Mouse (Mus musculus): ENCODE data around the gene Il1rap. TPM values are rescaled to one million over a fixed set of nuclear protein-coding genes. Genes with fewer than 3 reads are reported as not detected.
A peak's percentile ranks its signal among the peaks of the same experiment; 100 is the strongest.

Il1rap gene
- polyA plus RNA-seq, 1 experiment from 2014 or later, result 3.5 TPM

DNA sequence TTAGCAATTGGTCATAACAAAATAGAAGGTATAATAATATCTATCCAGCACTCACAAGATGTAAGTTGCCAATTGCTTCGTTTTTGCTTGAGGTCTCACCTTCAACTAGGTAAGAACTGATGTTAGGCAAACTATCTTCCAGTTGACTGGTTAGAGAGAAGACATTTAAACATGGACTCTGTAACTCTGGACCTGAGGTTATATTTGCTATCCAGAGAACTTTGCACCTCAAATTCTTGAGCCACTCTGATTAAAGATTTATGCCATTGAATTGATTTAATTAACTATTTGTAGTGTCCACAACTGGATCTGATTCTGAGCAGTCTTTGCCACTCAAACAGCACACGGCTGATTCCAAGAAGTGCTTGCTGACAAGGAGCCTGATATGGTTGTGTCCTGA is 18.7 kb upstream of the Il1rap start:
- no peaks in the 10 kb centered on the region for H3K36me3 ChIP-seq (ENCODE audit: control insufficient read depth, insufficient read depth, low read length)
- no peak for DNase-seq (ENCODE audit: low spot score)
- H3K27me3 ChIP-seq (ENCODE audit: control insufficient read depth, insufficient read depth, low read length), result no peaks in the 10 kb centered on the region
- H3K4me1 ChIP-seq (replicated peaks; ENCODE audit: control insufficient read depth, insufficient read depth, low read length), result no peaks in the 10 kb centered on the region
- WGBS, result 78% methylated on average over 2 of the region's 2 CpGs
- no peak overlapping the region for H3K4me3 ChIP-seq (ENCODE audit: low read depth, low read length)
- ATAC-seq (replicated peaks; ENCODE audit: low FRiP score), result no peak
- H3K4me2 ChIP-seq (ENCODE audit: low read depth, low read length, severe bottlenecking), result no peak overlapping the region
- no peak overlapping the region for H3K27ac ChIP-seq (ENCODE audit: low read depth, low read length)
- no peaks in the 10 kb centered on the region for H3K9me3 ChIP-seq (ENCODE audit: control insufficient read depth, low read length)
- H3K9ac ChIP-seq (ENCODE audit: low read length), result no peak overlapping the region

DNA sequence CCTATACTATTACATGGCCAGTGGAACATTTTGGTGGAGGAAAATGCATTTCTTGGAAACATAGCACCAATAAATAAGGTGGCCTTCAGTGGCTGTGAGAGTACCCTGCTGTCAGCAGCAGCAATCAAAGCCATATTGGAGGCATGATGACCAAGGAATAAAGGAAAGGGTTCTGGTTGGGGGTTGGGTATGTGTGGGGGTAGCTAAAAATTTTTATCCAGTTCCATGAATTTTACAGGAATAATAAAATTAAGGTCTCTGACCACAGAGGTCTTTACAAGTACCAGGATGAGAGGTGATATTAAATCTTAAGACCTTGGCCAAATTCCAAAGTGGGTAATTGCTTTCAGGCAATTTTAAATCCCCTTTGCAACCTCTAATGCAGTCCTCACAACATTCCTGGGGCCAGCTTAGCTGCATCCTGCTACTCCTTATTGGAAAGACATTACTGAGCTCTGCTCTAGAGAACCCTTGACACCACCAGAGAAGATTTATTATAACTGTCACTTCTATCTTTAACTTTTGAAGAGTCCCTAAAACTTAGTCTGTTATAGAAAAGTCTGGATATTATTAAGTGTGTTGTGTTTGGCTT is 12.0 kb upstream of the Il1rap start:
- no peaks in the 10 kb centered on the region for H3K36me3 ChIP-seq (ENCODE audit: control insufficient read depth, insufficient read depth, low read length)
- H3K4me1 ChIP-seq (replicated peaks; ENCODE audit: control insufficient read depth, insufficient read depth, low read length), result no peaks in the 10 kb centered on the region
- H3K9ac ChIP-seq (ENCODE audit: low read length), result no peak overlapping the region
- DNase-seq (ENCODE audit: low spot score) (no peak), ATAC-seq (replicated peaks; ENCODE audit: low FRiP score) (no peak)
- no peaks in the 10 kb centered on the region for H3K9me3 ChIP-seq (ENCODE audit: control insufficient read depth, low read length)
- no peak overlapping the region for H3K4me2 ChIP-seq (ENCODE audit: low read depth, low read length, severe bottlenecking)
- H3K27ac ChIP-seq (ENCODE audit: low read depth, low read length), result no peak overlapping the region
- no peaks in the 10 kb centered on the region for H3K27me3 ChIP-seq (ENCODE audit: control insufficient read depth, insufficient read depth, low read length)
- no peak overlapping the region for H3K4me3 ChIP-seq (ENCODE audit: low read depth, low read length)

GRCm38 (mm10) chr16:26571836-26572235 is 9.7 kb upstream of the Il1rap start:
- Histone ChIP-seq H3K4me2 (ENCODE audit: low read depth, low read length, severe bottlenecking) (no peak overlapping the region), H3K36me3 (ENCODE audit: control insufficient read depth, insufficient read depth, low read length) (no peaks in the 10 kb centered on the region), H3K27me3 (ENCODE audit: control insufficient read depth, insufficient read depth, low read length) (no peaks in the 10 kb centered on the region), H3K9ac (ENCODE audit: low read length) (no peak overlapping the region), H3K4me1 (replicated peaks; ENCODE audit: control insufficient read depth, insufficient read depth, low read length) (no peaks in the 10 kb centered on the region), H3K9me3 (ENCODE audit: control insufficient read depth, low read length) (no peaks in the 10 kb centered on the region), H3K4me3 (ENCODE audit: low read depth, low read length) (no peak overlapping the region), H3K27ac (ENCODE audit: low read depth, low read length) (no peak overlapping the region)
- WGBS, result 93% methylated on average over 2 of the region's 2 CpGs
- no peak for DNase-seq (ENCODE audit: low spot score)
- no peak for ATAC-seq (replicated peaks; ENCODE audit: low FRiP score)

DNA sequence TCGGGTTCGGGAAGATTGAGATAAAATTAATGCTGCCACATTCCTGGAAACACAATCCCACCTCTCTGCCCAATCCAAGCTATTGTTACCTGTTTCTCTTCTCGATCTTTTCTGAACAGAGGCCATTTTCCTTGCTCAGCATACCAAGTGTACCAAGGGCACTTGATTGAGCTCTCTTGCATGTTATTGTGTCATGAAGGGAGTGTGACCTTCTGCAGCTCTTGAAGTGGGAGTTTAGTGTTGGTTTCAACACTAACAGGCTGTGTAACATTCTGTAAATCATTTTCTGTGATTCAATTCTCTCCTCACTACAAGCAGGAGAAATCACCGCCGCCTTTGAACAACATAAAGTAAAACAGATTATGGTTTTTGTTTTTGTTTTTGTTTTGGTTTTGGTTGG is 7.3 kb upstream of the Il1rap start:
- H3K27me3 ChIP-seq (ENCODE audit: control insufficient read depth, insufficient read depth, low read length), result no peaks in the 10 kb centered on the region
- no peak overlapping the region for H3K4me3 ChIP-seq (ENCODE audit: low read depth, low read length)
- no peaks in the 10 kb centered on the region for H3K36me3 ChIP-seq (ENCODE audit: control insufficient read depth, insufficient read depth, low read length)
- ATAC-seq (replicated peaks; ENCODE audit: low FRiP score) (no peak), DNase-seq (ENCODE audit: low spot score) (no peak)
- no peak overlapping the region for H3K27ac ChIP-seq (ENCODE audit: low read depth, low read length)
- H3K9me3 ChIP-seq (ENCODE audit: control insufficient read depth, low read length), result no peaks in the 10 kb centered on the region
- no peak overlapping the region for H3K9ac ChIP-seq (ENCODE audit: low read length)
- WGBS, result 85% methylated on average over 5 of the region's 5 CpGs
- H3K4me2 ChIP-seq (ENCODE audit: low read depth, low read length, severe bottlenecking), result no peak overlapping the region
- no peaks in the 10 kb centered on the region for H3K4me1 ChIP-seq (replicated peaks; ENCODE audit: control insufficient read depth, insufficient read depth, low read length)

DNA sequence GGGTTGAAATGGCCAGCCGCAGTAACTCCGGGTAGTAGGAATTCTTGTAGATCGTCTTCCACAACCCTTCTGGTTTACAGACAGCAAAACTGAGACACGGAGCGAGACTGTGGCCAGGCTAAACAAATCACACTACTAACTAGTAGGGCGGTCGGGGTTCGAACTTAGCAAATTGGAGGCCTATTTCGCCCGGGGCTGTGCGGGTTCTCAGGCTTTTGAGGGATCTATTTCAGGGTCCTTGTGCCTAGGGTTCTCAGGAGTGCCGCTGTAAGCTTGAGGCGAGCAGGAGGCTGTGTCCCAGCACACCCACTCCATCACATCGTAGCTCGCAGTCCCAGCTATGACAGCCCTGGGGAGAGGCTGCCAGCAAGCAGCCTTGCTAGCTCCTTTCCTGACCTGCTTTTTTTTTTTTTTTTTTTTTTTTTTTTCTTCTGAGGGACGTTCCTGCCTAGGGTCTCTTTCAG is 441 bp downstream of the Il1rap start:
- peak overlapping the region; percentile 67 for H3K9ac ChIP-seq (ENCODE audit: low read length)
- peak; percentile 62 for ATAC-seq (replicated peaks; ENCODE audit: low FRiP score)
- H3K27me3 ChIP-seq (ENCODE audit: control insufficient read depth, insufficient read depth, low read length), result no peaks in the 10 kb centered on the region; the same call in 1 of the 2 replicates
- no peak for DNase-seq (ENCODE audit: low spot score)
- H3K9me3 ChIP-seq (ENCODE audit: control insufficient read depth, low read length), result no peaks in the 10 kb centered on the region
- H3K36me3 ChIP-seq (ENCODE audit: control insufficient read depth, insufficient read depth, low read length), result no peaks in the 10 kb centered on the region
- peak overlapping the region; percentile 63 for H3K4me3 ChIP-seq (ENCODE audit: low read depth, low read length)
- WGBS, result under 1% methylated on average over 16 of the region's 16 CpGs
- 0 out of 2 replicates have a peak, but pooled peaks cover 2% of the 10 kb centered on the region for H3K4me1 ChIP-seq (replicated peaks; ENCODE audit: control insufficient read depth, insufficient read depth, low read length)
- no peak overlapping the region for H3K27ac ChIP-seq (ENCODE audit: low read depth, low read length)
- peak overlapping the region; percentile 77 for H3K4me2 ChIP-seq (ENCODE audit: low read depth, low read length, severe bottlenecking)

- WGBS, result 92% methylated on average over 5 of the region's 5 CpGs
- Histone ChIP-seq H3K9me3 (ENCODE audit: control insufficient read depth, low read length) (no peaks in the 10 kb centered on the region), H3K4me3 (ENCODE audit: low read depth, low read length) (no peak overlapping the region), H3K4me1 (replicated peaks; ENCODE audit: control insufficient read depth, insufficient read depth, low read length) (0 out of 2 replicates have a peak, but pooled peaks cover 2% of the 10 kb centered on the region), H3K9ac (ENCODE audit: low read length) (no peak overlapping the region), H3K4me2 (ENCODE audit: low read depth, low read length, severe bottlenecking) (no peak overlapping the region), H3K27me3 (ENCODE audit: control insufficient read depth, insufficient read depth, low read length) (no peaks in the 10 kb centered on the region), H3K36me3 (ENCODE audit: control insufficient read depth, insufficient read depth, low read length) (no peaks in the 10 kb centered on the region), H3K27ac (ENCODE audit: low read depth, low read length) (no peak overlapping the region)
- DNase-seq (ENCODE audit: low spot score) (no peak), ATAC-seq (replicated peaks; ENCODE audit: low FRiP score) (no peak)
These were observed 4.3 kb downstream of the Il1rap start for GRCm38 (mm10) chr16:26585806-26586205.

DNA sequence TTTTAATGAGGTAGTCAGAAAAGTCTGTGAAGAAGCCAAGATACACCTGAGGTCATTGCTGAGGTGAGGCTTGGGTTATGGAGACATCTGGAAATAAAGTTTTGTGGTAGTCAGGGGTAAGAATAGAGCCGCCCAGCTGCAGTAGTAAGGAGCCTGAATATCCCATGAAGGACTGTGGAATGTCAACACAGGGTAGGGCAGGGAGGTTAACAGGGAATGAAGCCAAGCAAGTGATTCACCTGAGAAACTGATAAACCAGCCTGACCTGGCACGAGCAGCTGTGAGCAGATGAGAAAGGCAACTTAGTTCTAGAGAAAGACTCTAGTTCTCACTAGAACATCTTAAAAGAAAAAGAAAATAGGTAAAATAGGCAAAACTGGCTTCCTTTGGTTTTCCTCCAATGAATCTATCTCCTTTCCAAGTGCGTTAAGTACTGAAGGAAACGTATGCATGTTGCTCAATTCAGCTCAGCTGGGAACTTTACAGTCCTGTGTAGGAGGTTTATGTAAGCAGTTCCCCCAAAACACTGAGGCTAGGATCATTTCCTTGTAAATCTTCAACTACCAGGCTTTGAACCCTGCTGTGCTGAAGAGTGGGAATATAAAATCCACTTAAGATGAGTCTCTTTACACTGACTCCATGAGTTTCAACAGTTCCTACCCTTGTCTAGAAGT is 9.5 kb downstream of the Il1rap start:
- Histone ChIP-seq H3K4me1 (replicated peaks; ENCODE audit: control insufficient read depth, insufficient read depth, low read length) (no peaks in the 10 kb centered on the region), H3K9ac (ENCODE audit: low read length) (no peak overlapping the region), H3K27me3 (ENCODE audit: control insufficient read depth, insufficient read depth, low read length) (no peaks in the 10 kb centered on the region), H3K9me3 (ENCODE audit: control insufficient read depth, low read length) (no peaks in the 10 kb centered on the region), H3K36me3 (ENCODE audit: control insufficient read depth, insufficient read depth, low read length) (no peaks in the 10 kb centered on the region), H3K4me2 (ENCODE audit: low read depth, low read length, severe bottlenecking) (no peak overlapping the region), H3K4me3 (ENCODE audit: low read depth, low read length) (no peak overlapping the region), H3K27ac (ENCODE audit: low read depth, low read length) (no peak overlapping the region)
- 87% methylated on average over 4 of the region's 4 CpGs for WGBS
- no peak for DNase-seq (ENCODE audit: low spot score)
- ATAC-seq (replicated peaks; ENCODE audit: low FRiP score), result no peak

GRCm38 (mm10) chr16:26596440-26596839 is 14.9 kb downstream of the Il1rap start:
- ATAC-seq (replicated peaks; ENCODE audit: low FRiP score), result no peak
- no peak overlapping the region for H3K9ac ChIP-seq (ENCODE audit: low read length)
- no peak overlapping the region for H3K4me3 ChIP-seq (ENCODE audit: low read depth, low read length)
- H3K36me3 ChIP-seq (ENCODE audit: control insufficient read depth, insufficient read depth, low read length), result no peaks in the 10 kb centered on the region
- DNase-seq (ENCODE audit: low spot score), result no peak
- H3K27ac ChIP-seq (ENCODE audit: low read depth, low read length), result no peak overlapping the region
- no peaks in the 10 kb centered on the region for H3K4me1 ChIP-seq (replicated peaks; ENCODE audit: control insufficient read depth, insufficient read depth, low read length)
- H3K9me3 ChIP-seq (ENCODE audit: control insufficient read depth, low read length), result no peaks in the 10 kb centered on the region
- 45% methylated on average over 7 of the region's 7 CpGs for WGBS
- no peak overlapping the region for H3K4me2 ChIP-seq (ENCODE audit: low read depth, low read length, severe bottlenecking)
- H3K27me3 ChIP-seq (ENCODE audit: control insufficient read depth, insufficient read depth, low read length), result no peaks in the 10 kb centered on the region

DNA sequence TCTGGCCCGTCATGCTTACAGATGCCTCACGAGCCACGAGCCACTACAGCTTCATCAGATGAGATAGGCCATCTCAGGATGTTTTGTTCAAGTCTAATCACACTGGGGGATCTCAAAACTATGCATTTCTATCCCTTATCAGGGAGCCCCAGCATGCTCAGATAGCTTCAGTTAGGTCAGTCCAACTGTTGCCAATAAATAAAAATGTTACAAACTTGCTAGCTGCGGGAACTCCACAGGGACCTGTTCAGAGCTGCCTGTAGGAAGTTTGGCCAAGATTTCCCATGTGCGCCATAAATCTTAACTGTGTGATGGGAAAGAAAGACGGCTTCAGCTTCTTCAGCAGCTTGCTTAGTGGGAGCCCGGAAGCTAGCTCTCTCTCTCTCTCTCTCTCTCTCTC is 15.8 kb downstream of the Il1rap start:
- H3K4me3 ChIP-seq (ENCODE audit: low read depth, low read length), result no peak overlapping the region
- no peak for DNase-seq (ENCODE audit: low spot score)
- H3K4me2 ChIP-seq (ENCODE audit: low read depth, low read length, severe bottlenecking), result no peak overlapping the region
- H3K27me3 ChIP-seq (ENCODE audit: control insufficient read depth, insufficient read depth, low read length), result no peaks in the 10 kb centered on the region
- no peak overlapping the region for H3K27ac ChIP-seq (ENCODE audit: low read depth, low read length)
- 78% methylated on average over 7 of the region's 7 CpGs for WGBS
- H3K9ac ChIP-seq (ENCODE audit: low read length), result no peak overlapping the region
- H3K9me3 ChIP-seq (ENCODE audit: control insufficient read depth, low read length), result no peaks in the 10 kb centered on the region
- no peak for ATAC-seq (replicated peaks; ENCODE audit: low FRiP score)
- no peaks in the 10 kb centered on the region for H3K36me3 ChIP-seq (ENCODE audit: control insufficient read depth, insufficient read depth, low read length)
- H3K4me1 ChIP-seq (replicated peaks; ENCODE audit: control insufficient read depth, insufficient read depth, low read length), result no peaks in the 10 kb centered on the region

Data from forebrain, embryonic 11.5 days (tissue).